Mouse (Mus musculus): ENCODE measurements around the gene Map1b.

Gene Map1b

DNA sequence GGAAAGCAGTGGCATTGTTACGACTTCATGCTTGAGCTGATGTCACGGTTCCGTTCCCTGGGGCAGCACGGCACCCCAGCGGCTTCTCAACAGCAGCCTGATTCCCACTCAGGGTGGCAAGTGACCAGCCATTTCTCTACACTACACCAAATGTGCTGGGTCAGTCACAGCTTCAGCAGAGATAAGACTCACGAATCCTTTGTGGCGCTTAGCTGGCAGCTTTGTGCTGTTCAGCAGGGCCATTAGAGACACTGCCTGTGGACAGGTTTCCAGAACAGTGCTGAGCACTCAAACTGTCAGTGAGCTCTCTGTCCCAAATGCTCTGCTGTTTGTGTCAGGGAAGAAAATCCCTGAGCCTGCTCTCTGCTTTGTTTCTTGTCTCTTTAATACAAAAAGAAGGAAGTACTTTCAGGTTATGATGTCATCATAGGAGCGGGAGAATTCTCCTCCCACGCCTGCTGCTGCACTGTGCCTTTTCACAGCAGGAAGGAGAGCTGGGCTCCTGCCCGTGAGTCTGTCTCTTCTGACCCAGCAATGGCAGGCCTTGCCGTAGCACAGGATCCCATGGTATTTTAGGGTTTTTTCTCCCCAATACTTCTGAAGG, 103.8 kb downstream of the Map1b start:
- intact Hi-C loops (cut with DNase I): no loop called here

GRCm38 (mm10) chr13:99411761-99412160, 104.6 kb downstream of the Map1b start:
- intact Hi-C loops (cut with DNase I): no loop called here

- intact Hi-C loops (cut with DNase I): no loop called here
Measured at GRCm38 (mm10) chr13:99410611-99411515, 105.5 kb downstream of the Map1b start.

DNA sequence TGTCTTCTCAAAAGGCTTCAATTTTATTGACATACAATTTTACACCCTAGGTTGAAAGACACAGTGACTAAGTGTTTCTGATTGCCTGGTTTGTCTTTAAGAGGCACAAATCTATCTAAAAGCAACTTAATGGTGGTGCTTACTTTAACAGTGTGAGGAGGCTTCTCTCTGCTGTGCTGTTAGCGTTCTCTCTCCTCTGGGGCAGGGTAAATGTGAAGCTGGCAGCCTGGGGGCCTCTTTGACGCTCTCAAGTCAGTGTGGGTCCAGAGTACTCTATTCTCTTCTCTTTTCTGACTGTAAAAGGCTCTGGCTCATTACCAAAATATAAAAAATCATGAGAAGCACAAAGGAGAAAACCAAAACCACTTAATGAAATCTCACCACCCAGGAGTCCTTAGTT, 107.1 kb downstream of the Map1b start:
- intact Hi-C loops (cut with DNase I): no loop called here

- intact Hi-C loops (cut with DNase I): no loop called here
Measured at GRCm38 (mm10) chr13:99399373-99399772, 117.0 kb downstream of the Map1b start.

- intact Hi-C loops (cut with DNase I): no loop called here
Measured at GRCm38 (mm10) chr13:99398149-99398701, 118.1 kb downstream of the Map1b start.

DNA sequence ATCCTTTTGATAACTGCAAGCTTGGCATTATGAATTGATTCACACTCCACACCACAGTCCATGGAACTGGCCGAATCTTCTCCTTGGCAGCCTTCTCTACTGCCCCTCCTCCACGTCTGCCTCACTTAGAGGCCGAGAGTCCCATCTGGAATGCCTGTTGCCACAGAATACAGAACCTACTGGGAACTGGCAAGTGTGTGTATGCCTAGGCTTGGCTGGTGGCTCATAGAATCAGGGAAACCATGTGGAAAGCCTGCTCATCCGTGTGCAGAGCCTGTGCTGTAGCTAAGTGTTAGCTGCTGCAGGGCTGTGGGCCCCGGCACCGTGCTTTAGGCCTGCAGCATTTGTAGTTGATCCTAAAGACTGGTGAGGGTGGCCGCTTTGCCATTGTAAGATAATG, 119.1 kb downstream of the Map1b start:
- intact Hi-C loops (cut with DNase I): no loop called here

GRCm38 (mm10) chr13:99395531-99395930, 120.8 kb downstream of the Map1b start:
- intact Hi-C loops (cut with DNase I): no loop called here

GRCm38 (mm10) chr13:99394694-99395093, 121.6 kb downstream of the Map1b start:
- intact Hi-C loops (cut with DNase I): no loop called here

- intact Hi-C loops (cut with DNase I): no loop called here
Measured at GRCm38 (mm10) chr13:99393128-99393527, 123.2 kb downstream of the Map1b start.

DNA sequence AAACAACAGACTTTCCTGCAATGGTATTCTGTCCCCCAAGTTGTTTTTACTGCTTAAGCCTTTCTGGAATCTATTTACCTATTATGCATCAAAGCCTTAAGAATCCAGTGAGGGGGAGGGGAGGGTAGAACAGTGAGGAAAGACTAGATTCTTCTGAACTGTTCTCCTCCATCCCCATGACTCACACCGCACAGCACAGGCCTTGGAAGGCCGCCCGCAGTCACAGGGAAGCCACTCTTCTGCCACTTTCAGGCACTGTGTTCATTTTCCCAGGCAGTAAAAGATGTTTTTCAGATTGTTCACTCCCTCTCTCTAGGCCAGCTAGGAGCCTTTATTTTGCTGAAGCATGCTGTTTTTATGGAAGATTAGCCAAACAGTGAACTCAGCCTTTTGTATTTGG, 124.9 kb downstream of the Map1b start:
- intact Hi-C loops (cut with DNase I): no loop called here

GRCm38 (mm10) chr13:99387901-99388811, 128.2 kb downstream of the Map1b start:
- intact Hi-C loops (cut with DNase I): no loop called here

DNA sequence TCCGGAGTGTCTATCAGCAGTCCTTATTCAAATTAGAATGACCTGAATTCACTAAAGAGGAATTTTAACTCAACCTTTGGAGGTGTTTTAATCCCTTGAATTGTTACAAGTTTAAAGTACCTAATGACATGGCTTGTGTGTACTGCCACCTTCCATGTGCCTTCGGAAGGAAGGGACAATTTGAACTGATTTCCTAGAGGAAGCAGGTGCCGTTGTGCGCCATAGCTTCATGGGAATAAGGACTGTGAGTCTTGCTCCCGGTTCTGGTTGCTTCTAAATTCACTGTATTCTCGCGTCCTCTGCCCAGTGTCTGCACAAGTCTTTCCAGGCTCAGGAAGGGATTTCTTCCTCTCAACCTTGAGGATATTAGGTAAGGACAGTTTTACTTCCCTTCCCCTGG, 130.0 kb downstream of the Map1b start:
- intact Hi-C loops (cut with DNase I): no loop called here

- intact Hi-C loops (cut with DNase I): no loop called here
Measured at GRCm38 (mm10) chr13:99385911-99386310, 130.4 kb downstream of the Map1b start.

DNA sequence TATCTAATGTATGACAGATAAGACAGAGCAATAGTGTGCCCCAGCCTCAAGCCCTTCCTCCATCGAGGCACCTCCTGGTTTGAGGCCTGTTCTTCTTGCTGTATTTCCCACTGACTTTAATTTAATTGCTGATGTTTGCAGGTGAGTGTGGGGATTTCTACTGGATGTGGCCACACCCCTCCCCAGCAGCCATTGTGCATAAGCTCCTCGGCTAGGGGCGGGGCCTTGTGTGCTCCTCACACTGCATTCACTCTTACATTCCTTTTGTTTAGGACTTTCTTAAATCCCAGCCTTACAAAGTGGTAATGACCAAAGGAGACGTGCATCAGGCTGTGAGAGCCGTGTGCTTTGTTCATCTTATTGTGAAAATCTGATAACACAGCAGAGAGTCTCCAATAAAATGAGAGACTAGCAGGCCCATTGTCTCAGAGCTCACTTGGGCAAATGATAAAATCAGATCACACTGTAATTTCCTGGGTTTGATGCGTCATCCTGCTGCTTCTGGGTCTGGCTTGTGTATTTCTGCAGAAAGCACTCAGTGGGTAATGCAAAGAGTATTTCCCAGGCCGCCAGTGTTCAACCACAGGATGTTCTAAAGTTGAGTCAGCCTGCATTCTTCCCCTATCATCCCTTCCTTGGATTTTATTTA, 131.7 kb downstream of the Map1b start:
- intact Hi-C loops (cut with DNase I): no loop called here

DNA sequence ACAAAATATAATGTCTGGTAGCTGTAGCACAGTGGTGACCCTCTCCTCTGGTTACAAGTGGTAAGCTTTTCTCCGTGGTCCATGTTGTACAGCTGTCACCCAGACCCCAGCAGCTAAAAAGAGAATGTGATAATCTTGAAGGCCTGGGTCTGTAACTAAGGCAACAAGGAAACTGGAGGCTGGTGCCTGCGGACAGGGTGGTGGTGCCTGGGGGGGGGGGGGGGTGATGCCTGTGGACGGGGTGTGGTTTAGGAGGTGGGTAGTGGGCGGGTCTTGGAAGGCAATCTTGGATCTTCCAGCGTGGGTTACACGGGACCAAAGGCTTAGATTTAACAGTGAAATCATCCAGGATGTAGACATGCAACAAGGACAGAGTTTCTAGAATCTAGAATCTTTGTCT, 134.0 kb downstream of the Map1b start:
- intact Hi-C loops (cut with DNase I): no loop called here

DNA sequence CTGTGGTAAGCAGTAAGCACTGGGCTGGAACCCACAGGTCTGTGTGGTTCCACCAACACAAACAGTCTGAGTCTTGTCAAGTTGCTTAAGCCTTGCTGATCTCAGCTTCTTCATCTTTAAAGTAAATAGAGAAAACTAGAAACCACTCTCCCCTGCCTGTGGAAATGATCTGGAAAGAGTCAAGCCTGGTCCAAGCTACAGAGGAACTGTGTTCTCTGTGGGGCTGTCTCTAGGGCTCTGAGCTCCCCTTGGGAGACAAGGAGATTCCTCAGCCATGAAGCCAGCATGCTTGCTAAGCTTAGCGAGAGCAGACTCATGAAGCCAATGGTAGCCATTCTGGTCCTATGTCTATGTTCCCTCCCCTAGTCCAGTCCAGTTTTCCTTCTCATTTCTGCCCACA, 138.1 kb downstream of the Map1b start:
- intact Hi-C loops (cut with DNase I): loop anchor here (5.0 to 10.0 kb wide), 3 partner anchors 47 to 459 kb away; no protein-coding TSS in a partner anchor

- intact Hi-C loops (cut with DNase I): loop anchor here (5.0 to 10.0 kb wide), 3 partner anchors 48 to 460 kb away; no protein-coding TSS in a partner anchor
Measured at GRCm38 (mm10) chr13:99377055-99377454, 139.3 kb downstream of the Map1b start.

GRCm38 (mm10) chr13:99375550-99375949, 140.8 kb downstream of the Map1b start:
- intact Hi-C loops (cut with DNase I): loop anchor here (5.0 to 10.0 kb wide), 3 partner anchors 49 to 462 kb away; no protein-coding TSS in a partner anchor

DNA sequence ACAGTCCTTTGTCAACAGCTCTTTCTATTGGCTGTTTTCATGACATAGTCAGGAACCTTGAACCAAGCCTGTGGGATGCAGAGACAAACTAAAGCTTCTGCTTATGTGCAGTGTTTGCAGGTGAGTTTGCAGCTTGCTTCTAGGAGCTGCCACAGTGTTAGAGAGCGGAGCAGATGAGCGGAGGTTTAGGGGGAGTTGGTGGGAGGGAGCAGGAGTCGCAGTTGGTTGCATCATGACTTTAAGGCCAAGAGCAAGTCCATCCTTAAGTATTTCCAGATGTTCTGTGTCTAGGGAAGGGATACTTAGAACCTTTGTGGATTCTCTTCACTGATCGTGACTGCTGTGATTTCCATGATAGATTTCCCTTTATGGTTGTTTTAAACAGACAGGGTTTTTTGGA, 142.1 kb downstream of the Map1b start:
- intact Hi-C loops (cut with DNase I): loop anchor here (10.0 kb wide), 1 partner anchor 51 kb away; no protein-coding TSS in a partner anchor

Measured in adrenal gland (tissue).